Mouse (Mus musculus) ovary, postnatal 10 days (tissue): Measurements from ENCODE around the gene Adam12.

Experiments
- DNase-seq: peaks from one replicate; pipeline ENCODE4 v3.0.0; 2022; ENCODE audit warnings: low spot score

Gene Adam12

DNA sequence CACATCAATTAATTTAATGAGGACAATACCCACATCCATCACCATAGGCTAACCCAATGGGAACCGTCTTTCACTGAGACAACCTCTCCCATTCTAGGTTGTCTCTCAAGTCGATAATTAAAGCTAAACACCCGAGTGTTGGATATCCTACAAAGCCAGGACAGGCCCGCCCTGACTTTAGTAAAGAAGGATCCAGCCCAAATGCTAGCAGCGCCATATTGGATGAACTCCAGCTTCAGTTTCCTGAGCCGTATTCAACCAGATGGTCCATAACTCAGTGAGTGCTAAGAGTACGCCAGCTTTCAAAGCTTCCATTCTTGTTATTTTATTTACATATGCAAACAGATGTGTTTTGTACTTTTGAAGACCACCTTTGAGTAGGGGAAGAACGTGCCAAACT, 81.6 kb downstream of the Adam12 start:
- DNase-seq, result no peak

DNA sequence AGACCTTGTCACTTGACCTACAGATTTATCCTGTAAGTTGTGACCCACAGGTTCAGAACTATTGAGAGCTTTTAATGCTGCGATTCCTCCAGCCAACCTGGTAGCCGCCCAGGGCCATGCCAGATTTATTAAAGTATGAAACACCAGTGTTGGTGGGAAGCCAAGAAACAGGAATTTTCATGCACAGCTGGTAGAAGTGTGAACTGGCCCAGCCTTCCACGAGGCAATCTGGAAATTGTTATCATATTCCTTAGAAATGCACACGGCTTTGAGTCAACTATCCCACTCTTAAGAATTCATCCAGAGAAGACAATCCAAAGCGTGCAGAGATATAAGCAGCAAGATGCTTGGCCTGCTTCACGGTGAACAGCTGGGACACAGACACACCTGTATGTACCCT, 82.6 kb downstream of the Adam12 start:
- DNase-seq, result no peak

DNA sequence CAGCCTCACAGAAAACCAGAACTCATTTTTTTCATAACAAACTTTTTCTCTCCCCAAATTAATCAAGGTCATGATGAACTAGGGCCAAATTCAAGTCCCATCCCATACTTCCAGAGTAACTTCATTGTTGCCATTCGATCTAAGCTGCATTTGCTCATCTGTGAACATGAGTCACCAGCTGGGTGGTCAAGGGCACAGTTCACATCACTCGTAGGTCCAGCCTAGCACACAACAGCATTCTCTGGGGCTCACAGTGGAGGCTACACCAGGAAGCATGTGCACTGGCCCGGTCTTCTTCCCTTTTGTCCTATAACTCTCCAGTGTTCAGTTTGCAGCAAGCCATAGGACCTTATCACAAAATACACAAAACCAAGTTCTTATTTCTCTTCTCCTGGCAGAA, 84.4 kb downstream of the Adam12 start:
- DNase-seq, result no peak

DNA sequence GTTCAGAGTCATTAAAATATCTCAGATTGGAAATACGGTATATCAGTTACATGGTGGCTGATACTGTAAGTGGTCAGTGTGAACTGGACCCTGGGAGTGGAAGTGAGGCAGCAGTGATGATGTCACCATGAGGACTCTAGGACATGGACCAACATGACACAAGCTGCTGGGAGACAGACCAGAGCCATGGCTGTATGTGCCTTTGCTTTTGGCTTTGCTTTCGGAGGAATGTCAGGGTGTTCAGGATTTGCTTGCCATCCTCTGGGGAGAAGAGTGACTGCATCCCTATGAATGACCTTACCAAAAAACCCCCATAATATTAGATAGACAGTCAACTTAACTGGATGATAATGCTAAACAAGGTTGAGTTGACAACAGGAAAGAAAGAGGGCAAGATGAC, 85.1 kb downstream of the Adam12 start:
- DNase-seq, result no peak

DNA sequence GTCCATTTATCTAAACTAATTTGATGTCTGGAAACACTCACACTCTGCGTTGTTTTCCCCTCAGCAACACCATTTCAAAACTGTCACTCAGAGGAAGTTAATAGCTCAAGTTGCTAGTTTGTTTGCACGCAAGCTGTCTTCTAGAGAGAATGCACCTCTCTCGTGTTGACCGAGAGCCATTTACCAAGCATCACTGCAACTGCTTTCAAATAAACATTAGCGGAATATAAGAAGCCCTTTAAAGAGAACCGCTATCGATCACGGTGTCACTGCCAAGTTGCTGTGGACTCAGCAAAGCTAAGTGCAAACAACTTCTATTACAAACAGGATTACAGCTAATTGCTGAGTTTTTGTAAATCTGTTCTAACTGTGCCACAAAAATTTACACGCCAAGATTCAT, 87.8 kb downstream of the Adam12 start:
- DNase-seq, result no peak

DNA sequence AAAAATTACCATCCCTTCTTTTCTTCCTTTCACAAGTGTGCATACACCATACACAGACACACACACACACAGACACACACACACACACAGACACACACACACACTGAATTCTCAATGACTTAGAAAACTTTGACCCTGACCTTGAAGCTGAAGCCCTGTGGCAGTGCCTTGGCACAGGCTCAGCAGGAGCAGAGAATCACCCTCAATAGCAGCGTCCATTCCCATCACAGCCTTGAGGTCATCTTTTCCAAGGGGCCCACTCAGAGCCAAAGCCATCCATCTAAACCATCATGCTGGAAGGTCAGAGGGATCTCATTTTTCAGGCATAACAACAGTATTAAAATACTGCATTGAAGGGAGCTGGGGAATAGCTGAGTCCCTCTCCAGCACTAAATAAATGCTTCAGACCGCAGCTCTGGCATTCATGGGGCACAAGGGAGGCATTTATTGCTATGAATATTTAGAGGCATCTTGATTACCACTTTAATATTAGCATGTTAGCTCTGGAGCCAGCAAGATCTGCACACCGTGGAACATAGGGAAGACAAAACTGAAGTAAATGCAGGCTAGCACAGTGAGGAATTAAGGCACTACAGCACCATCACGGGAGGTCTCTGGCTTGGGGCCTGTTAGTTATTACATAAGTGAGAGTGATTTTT, 92.5 kb downstream of the Adam12 start:
- DNase-seq, result no peak

DNA sequence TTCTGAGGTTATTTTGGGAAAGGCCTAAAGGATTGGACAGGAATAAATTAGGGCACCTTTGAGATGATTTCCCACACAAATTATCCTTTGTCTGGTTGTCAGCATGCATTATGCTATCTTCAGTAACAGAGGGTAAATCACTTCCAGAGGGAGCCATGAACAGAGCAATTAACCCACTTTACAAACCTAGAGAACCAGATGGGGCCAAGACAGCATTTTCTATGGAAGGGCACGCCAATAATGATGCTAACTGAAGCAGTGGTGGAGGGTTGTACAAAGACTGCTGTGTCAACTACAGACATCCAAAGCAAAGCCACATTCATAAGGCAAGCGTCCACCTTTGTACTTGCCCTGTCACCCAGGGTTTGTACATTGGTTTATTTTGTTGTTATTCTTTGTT, 99.6 kb downstream of the Adam12 start:
- no peak for DNase-seq

DNA sequence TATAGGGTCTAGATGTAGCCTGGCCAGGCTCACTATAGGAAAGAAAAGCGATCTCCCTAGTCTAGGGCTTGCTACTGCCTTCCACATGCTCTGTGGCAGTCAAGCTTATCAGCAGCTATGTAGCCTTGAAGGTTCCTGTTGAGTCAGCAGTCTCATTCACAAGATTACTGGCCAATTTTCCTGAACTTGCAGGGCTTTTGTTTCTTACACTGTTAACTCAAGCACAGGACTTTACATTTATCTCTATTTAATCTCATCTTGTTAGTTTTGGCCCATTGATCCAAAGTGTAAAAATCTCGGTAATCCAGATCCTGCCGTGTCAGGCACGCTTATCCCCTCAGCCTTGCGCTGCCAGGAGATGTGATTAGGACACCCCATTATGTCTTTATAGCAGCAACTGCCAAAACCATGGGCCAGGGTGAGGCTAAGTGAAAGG, 103.8 kb downstream of the Adam12 start:
- no peak for DNase-seq

DNA sequence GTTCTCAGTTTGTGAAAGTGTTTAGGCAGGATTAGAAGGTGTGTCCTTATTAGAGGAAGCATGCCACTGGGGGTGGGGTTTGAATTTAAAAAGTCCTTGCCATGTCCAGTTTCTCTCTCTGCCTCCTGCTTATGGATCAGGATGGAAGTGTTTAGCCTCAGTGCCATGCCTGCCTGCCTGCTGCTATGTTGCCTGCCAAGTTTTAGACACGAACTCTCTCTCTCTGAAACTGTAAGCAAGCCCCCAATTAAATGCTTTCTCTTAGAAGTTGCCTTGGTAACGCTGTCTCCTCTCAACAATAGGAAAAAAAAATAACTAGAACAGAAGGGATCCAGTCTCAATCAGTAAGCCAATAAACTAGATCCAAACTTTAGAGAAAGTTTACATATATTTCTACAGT, 110.5 kb downstream of the Adam12 start:
- no peak for DNase-seq

DNA sequence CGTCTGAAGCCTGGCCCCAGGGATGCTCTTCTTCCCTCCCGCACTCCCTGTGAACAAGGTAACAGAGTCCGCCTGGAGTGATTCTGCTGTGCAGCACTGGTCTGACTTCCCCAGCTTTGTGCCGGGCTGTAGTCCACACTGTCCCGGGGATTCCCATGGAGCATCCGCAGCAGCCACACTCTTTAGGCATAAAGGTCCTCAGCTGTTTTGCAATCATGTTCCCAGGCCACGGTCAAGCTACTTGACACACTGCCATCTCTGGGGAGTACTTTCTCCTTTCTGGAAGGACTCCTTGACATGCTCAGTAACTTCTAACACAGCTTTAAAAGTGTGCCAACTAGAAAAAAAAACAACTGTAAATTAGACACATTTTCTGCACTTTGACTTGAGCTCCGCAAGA, 116.5 kb downstream of the Adam12 start:
- no peak for DNase-seq

DNA sequence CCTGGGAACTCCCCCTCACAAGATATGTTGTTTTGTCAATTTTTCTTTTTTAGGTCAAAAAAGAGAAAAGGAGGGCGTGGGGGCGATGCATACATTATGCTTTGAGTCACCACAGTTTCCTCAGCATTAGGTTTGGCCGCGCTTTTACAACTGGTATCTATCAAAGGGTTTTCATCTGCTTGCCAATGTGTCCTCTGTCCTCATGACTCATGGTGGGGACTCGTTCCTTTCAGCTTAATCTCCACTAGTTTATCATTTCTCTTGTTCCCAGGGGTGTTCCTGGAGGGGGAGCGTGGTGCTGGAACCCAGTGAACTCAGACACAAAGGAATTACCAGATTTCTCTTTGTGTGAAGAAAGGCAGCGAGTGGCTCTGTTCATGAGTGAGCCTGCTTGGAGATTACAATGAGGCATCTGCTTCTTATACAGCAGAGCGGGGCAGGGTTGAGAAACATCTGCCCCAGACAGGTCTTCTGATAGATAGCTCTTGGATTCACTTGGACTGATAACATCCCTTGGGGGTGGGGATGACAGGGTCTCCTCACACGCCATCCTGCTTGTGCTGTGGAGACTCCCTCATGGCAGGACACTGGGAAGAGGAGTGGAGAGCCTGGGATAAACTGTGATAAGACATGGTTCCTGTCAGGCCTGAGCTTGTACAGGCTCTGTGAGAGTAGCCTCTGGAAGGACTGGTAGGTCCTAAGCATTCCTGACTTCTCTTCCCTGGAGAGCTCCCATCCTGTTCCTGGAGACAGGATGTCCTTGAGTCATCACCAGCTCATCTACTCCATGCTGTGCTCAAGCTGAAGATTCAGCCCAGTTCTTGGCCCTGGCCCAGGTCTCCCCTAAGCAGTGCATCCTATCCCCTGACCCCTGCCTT, 117.4 kb downstream of the Adam12 start:
- DNase-seq, result no peak

DNA sequence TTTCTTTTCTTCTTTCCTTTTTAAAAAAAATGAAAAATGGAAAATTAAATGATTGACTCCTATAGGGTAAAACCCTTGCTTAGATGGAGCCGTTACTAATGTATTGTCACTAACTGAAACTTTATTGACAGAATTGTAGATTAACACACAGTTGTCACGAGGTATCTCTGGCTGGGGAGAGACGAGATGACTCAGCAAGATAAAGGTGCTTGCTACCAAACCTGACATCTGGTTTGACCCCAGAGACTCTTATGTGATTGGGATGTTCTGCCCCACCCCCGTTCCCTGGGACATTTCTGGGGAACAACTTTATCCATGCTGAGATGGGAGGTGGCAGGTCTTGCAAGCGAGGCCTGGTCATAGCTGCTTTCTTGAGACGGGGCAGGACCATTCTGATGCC, 118.1 kb downstream of the Adam12 start:
- no peak for DNase-seq

DNA sequence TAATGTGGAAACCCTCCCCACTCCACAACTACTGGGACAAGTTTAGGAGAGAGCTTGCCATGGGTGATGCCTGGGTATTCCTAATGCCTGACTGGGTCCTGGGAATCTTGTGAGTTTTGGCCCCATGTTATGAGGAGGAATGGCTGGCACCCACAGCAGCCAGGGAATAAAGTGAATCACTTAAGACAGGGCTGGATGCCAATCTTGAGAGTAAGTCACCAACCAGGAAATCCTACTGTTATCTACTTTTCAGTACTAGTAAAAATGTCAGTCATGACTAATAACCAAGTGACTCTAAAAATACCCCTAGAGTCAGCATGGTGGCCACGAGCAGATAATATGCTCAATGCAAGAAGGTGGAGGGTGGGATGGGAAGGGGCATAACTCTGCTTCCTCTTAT, 121.8 kb downstream of the Adam12 start:
- no peak for DNase-seq

DNA sequence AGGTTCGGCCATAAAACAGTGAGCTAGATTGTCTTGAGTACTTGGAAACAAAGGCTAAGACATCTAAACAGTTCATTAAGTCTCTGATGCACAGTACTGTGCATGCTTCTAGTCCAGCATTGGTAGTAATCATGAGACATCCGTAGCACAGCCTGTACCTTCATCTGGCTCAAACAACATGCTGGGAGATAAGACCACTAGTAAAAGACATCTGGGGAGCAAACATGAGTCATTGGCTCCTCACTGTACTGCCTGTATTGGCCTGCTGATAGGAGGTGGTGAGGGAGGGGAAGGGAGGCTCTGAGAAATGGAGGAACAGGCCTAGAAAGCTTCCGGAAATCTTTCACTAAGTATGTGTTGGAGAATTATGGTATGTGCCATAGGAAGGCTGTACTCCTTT, 124.1 kb downstream of the Adam12 start:
- DNase-seq, result no peak

DNA sequence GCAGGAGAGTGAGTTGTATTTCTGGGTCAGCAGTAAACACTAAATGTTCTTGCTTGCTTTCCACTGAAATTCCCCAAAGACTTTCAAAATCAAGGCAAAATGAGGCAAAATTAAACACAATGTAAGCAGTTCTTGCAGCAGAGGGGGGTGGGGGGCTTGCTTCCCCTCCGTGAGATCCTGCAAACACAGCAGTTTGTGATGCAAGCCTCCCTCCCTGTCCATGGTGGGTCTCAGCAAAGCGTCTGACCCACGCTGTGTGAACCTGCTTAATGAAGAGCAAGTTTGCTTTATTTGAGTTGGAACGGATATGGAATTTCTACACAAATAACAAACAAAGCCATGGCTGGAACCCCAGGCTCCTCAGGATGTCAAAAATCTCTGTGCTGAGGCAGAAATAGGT, 132.9 kb downstream of the Adam12 start:
- DNase-seq, result no peak

DNA sequence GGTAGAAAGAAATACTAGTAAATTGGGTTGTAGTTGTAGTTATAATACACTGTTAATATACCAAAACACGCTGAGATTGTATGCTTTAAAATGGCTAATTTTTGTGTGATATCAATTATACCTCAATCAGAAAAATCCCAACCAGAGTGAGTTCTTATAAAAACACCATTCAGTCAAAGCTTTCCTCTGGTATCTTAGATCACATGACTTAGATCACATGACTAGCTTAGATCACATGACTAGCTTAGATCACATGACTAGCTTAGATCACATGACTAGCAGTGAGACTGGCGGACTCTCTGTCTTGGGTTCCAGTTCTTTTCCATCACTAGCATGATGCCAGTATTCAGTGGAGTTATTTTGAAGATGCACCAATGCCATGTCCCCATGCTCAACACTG, 134.1 kb downstream of the Adam12 start:
- DNase-seq, result no peak

DNA sequence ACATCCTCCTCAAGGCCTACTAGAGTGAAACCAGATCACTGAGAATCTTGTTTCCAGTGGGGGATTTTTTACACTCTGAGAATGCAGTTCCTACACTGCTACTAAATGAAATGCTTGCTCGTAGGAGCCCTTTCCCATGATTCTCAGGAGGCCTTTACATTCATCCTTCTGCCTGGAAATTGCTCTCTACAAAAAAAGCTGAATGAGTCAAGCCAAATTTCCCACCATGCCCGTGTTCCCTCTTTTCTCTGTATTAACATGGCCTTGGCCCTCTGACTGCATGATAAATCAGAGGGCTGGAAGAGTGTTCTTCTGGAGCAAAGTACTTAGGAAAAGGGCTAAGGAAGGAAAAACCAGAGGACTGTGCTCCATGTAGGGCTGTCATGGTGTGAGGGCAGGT, 138.1 kb downstream of the Adam12 start:
- DNase-seq, result no peak

DNA sequence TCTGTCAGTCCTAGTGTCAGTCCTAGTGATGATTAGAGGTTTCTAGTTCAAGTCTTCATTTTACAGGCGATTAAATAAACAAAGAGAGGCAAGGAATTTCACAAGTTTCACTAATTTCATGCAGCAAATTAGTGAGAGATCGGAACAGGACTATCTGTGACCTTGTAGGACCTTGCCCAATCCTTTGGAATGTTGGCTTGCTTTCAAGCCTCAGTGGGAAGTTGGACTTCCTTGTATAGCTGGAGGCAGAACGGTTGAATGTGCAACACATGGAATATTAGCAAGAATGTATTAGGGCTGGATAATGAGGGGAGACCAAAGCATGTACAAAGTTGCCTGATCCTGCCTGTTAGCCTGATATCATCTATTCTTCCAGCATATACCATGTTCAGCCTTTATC, 141.2 kb downstream of the Adam12 start:
- DNase-seq, result no peak

DNA sequence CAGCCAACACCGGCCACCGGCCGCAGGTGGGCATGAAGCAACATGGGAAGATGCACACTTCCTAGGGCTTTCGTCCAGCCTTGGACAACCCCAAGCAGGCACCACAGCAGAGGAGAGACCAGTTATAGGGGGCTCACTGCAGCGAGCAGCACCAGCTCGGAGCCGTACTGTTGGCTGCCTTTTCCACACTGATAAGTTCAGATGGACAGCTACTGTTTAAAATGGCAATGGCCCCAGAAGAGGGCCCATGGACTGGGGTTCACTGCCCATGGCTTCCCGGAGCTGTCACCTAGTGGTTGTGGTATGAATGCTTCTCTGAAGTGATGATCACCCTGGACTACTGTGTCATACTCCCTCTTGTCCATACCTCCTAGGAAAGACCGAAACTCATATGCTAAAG, 141.7 kb downstream of the Adam12 start:
- DNase-seq, result no peak

DNA sequence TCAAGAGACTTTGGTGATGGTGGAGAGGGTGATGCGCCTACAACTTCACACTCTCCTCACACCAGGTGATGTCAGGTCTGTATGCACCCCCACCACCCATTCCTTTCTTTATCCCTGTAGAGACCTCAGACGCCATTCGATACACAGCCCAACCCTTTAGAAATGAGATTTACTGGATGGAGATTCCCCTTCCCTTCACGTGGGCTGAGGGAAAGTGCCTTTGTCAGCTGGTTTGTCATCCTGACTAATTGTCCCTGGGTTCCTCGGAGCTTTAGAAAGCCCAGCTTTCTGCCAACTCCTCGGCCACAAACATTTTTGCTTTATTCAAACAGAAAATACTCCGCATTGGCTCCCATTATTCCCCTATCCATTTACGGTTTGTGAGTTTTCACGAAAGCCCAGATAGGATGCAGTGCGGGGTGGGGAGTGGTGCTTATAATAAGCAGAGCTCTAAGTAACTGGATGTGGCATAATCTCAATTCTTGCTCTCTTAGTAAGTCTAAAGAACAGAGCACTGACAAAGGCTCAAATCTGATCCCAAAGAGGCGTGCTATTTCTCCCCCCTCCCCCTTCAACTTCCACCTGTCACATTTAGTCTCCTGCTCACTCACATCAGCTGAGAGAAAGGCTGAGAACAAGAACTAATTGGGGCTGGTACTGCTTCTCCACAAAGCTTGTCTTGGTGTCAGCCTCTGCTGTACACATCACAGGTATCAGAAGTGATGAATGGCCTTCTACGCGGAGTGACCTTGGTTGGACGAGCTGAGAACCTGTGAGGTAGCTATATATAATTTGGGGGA, 143.2 kb downstream of the Adam12 start:
- no peak for DNase-seq

DNA sequence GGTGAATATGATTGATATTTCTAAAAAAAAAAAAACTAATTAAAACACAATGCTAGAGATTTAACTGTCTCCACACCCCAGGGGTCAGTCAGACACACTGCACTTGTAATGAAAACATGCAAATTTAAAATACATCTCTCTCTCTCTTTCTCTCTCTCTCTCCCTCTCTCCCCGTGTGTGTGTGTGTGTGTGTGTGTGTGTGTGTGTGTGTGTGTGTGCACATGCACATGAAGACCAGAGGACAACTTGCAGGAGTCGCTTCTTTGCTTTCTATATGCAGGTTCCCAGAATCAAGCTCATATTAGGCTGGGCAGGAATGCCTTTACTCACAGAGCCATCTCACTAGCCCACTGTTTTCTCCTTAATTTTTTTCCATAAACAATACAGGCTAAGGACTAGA, 146.6 kb downstream of the Adam12 start:
- DNase-seq, result no peak

DNA sequence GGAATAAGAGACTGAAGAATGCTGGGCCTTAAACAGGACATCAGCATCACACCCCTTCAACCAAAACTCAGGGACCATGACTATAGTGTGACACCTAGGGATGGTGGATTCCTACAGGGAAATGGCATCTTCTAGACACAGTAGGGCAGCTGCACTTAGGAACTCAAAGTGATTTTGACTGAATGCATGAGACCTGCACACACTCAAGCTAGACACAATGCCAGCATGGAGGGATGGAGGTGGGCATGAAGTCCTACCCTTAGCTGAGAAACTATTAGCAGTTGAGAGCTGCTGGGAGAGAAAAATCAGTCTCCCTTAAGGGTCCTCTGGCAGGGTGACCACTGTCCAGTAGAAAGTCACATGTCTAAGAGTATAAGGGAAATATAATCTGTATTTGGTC, 147.0 kb downstream of the Adam12 start:
- DNase-seq, result no peak
